Mouse (Mus musculus) ES-E14 (cell line): ENCODE data around the gene Ppcs. TPM values are rescaled to one million over a fixed set of nuclear protein-coding genes. Genes with fewer than 3 reads are reported as not detected.

Experiments used
- DNase-seq: peaks from one replicate; pipeline ENCODE4 v3.0.0-alpha.2; 2013; ENCODE audit warnings: low read depth, low spot score
- H3K27ac ChIP-seq: 2 replicates; pipeline ENCODE4 v1.5.1; 2012; ENCODE audit warnings: low read depth, mild to moderate bottlenecking, low read length, moderate library complexity, mixed read lengths; ENCODE audit not compliant: poor library complexity, insufficient read depth, severe bottlenecking
- H3K36me3 ChIP-seq: 2 replicates; pipeline ENCODE4 v1.6.1; 2012; ENCODE audit warnings: mild to moderate bottlenecking, low read length, moderate library complexity, mixed read lengths; ENCODE audit not compliant: control insufficient read depth, poor library complexity, insufficient read depth, severe bottlenecking
- H3K4me1 ChIP-seq, 2 experiments: fragments of 150-350 bp in 1 of 2; sonication (generic) in 1 of 2; 2 replicates each; pipeline ENCODE4 v1.6.1; 2012; ENCODE audit warnings: low read length in 2 of 2, mild to moderate bottlenecking in 1 of 2, mixed read lengths in 1 of 2; ENCODE audit not compliant: control insufficient read depth in 2 of 2, insufficient read depth in 2 of 2, poor library complexity in 1 of 2
- H3K4me3 ChIP-seq, 2 experiments: fragments of 150-350 bp in 1 of 2; sonication (generic) in 1 of 2; 2 replicates each; pipeline ENCODE4 v1.5.1; 2012; ENCODE audit warnings: low read length in 2 of 2, low read depth in 1 of 2, mild to moderate bottlenecking in 1 of 2, mixed read lengths in 1 of 2; ENCODE audit not compliant: insufficient read depth in 1 of 2, poor library complexity in 1 of 2, severe bottlenecking in 1 of 2
- H3K9ac ChIP-seq: 2 replicates; pipeline ENCODE4 v1.6.1; 2012; ENCODE audit warnings: low read depth, mild to moderate bottlenecking, low read length, mixed read lengths; ENCODE audit not compliant: poor library complexity, insufficient read depth, severe bottlenecking
- H3K9me3 ChIP-seq: fragments of 150-350 bp; sonication (generic); 2 replicates; pipeline ENCODE4 v1.6.1; 2012; ENCODE audit warnings: low read depth, mild to moderate bottlenecking, low read length; ENCODE audit not compliant: control insufficient read depth, insufficient read depth
- CHD2 ChIP-seq: IDR thresholded peaks from 2 replicates; pipeline ENCODE4 v1.6.1; 2014; ENCODE audit warnings: mild to moderate bottlenecking, low read depth, low read length, inconsistent platforms
- HCFC1 ChIP-seq: IDR thresholded peaks from 2 replicates; pipeline ENCODE4 v1.6.1; 2012; ENCODE audit warnings: low read length, inconsistent platforms, borderline replicate concordance; ENCODE audit not compliant: insufficient read depth
- MAFK ChIP-seq: IDR thresholded peaks from 2 replicates; pipeline ENCODE4 v1.6.1; 2014; ENCODE audit warnings: mild to moderate bottlenecking, low read depth, low read length, inconsistent platforms; ENCODE audit not compliant: insufficient read depth
- ZC3H11A ChIP-seq: IDR thresholded peaks from 2 replicates; pipeline ENCODE4 v1.6.1; 2012; ENCODE audit warnings: low read depth, mild to moderate bottlenecking, inconsistent platforms, low read length, borderline replicate concordance
- ZNF384 ChIP-seq: IDR thresholded peaks from 2 replicates; pipeline ENCODE4 v1.6.1; 2012; ENCODE audit warnings: low read depth, low read length, inconsistent platforms
- in situ Hi-C, 2 experiments: fragments of 600-800 bp; cut with MboI; formaldehyde crosslinking; loops; one replicate each; pipeline ENCODE4 v1.15.1; 2025; ENCODE audit warnings: low sequenced_read_pairs in 2 of 2, inconsistent platforms in 1 of 2; ENCODE audit not compliant: unreplicated experiment in 2 of 2
- total RNA-seq: library from RNA; depleted of rRNA; stranded (reverse); fragments of 300-350 nt; gene quantifications from 2 replicates; pipeline ENCODE4 v1.2.3, GENCODE M21; 2012

The Ppcs gene
- total RNA-seq, 1 experiment, result 30.4 TPM

DNA sequence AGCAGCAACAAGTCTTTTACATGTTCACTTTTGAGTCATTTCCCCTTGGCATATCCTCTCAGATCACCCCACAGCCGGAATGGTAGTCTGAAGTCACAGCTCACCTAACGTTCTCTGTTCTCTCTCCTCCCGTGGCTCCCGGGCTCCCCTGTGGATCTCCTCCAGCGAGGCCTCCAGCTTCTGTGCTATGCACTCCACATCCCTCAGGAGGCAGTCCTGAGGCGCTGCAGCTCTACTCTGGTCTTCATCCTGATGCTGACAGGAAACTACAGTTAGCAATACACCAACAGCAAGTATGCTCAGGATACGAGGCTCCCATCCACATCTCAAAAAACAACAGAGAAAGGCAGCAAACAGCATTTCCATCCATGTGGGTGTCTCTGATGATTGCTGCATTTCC, 21.3 kb downstream of the Ppcs start:
- H3K36me3 ChIP-seq, result no peaks in the 10 kb centered on the region
- no peak overlapping the region for H3K4me3 ChIP-seq
- H3K9me3 ChIP-seq, result no peaks in the 10 kb centered on the region
- in situ Hi-C loops, result no loop called here
- H3K4me1 ChIP-seq, result 0 out of 4 replicates have a peak, but pooled peaks cover 0 to 2% of the 10 kb centered on the region in 2 experiments
- H3K27ac ChIP-seq, result no peak overlapping the region
- no peak overlapping the region for H3K9ac ChIP-seq
- TF ChIP-seq ZC3H11A, result no peak
- TF ChIP-seq HCFC1, result no peak
- no peak for TF ChIP-seq MAFK
- no peak for TF ChIP-seq ZNF384
- TF ChIP-seq CHD2, result no peak
- peak; percentile 21 for DNase-seq

DNA sequence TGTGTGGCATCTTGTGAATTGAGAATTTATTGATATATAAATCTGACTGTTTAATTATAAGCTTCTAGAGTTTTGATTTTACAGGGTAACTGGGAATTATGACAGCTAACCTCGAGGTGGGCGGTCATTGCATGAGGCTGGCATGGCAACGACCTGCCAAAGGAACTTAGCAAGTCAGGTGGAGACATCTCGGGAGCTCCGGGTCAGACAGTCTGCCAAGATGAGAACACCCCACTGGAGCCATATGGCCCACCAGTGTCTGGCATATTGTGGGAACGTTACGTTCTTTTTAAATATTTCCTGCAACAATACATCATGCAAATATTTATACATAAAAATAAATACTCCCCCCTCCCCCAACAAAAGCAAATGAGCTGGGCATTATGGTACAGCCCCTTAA, 23.5 kb downstream of the Ppcs start:
- H3K9ac ChIP-seq, result no peak overlapping the region
- no peak overlapping the region for H3K4me3 ChIP-seq
- DNase-seq, result no peak
- no peak overlapping the region for H3K27ac ChIP-seq
- 0 out of 4 replicates have a peak, but pooled peaks cover 0 to 2% of the 10 kb centered on the region in 2 experiments for H3K4me1 ChIP-seq
- in situ Hi-C loops, result no loop called here
- no peaks in the 10 kb centered on the region for H3K36me3 ChIP-seq
- H3K9me3 ChIP-seq, result no peaks in the 10 kb centered on the region
- no peak for TF ChIP-seq ZNF384
- no peak for TF ChIP-seq HCFC1
- TF ChIP-seq ZC3H11A, result no peak
- TF ChIP-seq CHD2, result no peak
- TF ChIP-seq MAFK, result no peak

DNA sequence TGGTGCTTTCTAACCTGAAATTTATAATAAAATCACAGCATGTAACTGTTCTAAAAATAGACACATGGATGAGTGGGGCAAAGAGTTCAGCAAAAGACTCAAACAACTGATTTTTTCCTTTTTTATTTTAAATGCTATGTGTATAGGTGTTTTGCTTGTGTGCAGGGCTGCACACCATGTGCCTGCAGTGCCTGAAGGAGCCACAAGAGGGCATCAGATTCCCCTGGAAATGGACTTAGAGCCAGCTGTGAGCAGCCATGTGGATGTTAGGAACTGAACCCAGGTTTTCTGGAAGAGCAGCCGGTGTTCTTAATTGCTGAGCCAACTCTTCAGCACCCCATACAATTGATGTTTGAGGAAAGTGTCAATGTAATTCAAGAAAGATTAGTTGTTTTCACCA, 31.9 kb downstream of the Ppcs start:
- peak; percentile 85 for TF ChIP-seq ZC3H11A
- TF ChIP-seq CHD2, result no peak
- peak; percentile 64 for DNase-seq

DNA sequence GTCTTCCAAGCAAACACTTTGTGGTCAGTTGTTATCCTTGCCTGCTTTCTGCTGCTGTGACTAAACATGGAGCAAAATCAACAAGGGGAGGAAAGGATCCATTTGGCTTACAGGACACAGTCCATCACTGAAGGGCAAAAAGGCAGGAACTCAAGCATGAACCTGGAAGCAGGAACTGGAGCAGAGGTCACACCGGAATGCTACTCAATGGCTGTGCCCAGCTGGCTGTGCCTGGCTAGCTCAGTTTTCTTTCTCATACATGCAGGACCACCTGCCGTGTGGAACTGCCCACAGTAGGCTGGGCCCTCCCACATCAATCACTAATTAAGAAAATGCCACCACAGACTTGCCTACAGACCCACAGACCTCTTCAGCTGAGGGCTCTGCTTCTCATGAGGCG, 33.0 kb downstream of the Ppcs start:
- TF ChIP-seq ZNF384, result no peak
- no peak for TF ChIP-seq CHD2
- no peak for TF ChIP-seq HCFC1
- no peak for TF ChIP-seq MAFK
- TF ChIP-seq ZC3H11A, result no peak
- Histone ChIP-seq H3K27ac (no peak overlapping the region), H3K4me1 (no peaks in the 10 kb centered on the region), H3K36me3 (no peaks in the 10 kb centered on the region), H3K9ac (no peak overlapping the region), H3K9me3 (no peaks in the 10 kb centered on the region), H3K4me3 (no peak overlapping the region)
- in situ Hi-C loops, result no loop called here
- no peak for DNase-seq

More for the DNA sequence above, 31.9 kb downstream of the Ppcs start:
- Histone ChIP-seq H3K36me3 (no peaks in the 10 kb centered on the region), H3K27ac (no peak overlapping the region), H3K4me1 (no peaks in the 10 kb centered on the region), H3K9ac (no peak overlapping the region), H3K9me3 (no peaks in the 10 kb centered on the region), H3K4me3 (no peak overlapping the region)
- in situ Hi-C loops, result no loop called here

DNA sequence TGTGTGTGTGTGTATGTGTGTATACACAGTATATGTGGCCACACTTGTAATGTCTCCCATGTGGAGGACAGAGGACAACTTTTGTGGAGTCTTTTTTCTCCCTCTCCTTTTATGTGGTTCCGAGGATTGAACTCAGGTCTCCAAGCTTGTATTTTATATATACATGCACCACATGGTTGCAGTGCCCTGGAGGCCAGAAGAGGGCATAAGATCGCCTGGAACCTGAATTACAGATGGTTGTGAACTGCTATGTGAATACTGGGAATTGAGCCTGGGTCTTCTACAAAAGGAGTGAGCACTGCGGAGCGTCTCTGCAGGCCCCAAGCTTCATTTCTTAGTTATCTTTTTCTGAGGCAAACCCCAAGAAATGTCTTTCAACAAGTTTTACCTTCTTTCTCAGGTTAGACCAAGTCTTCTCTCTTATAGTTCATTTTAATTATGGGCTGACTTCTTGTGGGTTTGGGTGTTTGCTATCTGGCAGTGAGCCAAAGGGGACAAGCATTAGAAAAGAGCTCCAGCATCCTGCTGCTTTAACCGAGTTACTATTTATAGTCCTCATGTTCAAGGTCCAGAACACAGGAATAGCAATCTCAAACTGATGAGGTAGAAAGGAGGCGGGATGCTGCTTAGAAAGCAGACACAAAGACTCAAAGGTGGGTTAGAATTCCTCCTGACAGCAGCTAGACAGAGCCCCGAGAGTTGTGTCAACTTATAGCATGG, 40.6 kb downstream of the Ppcs start:
- no peak for TF ChIP-seq CHD2
- TF ChIP-seq HCFC1, result no peak
- no peak for TF ChIP-seq MAFK
- TF ChIP-seq ZNF384, result no peak
- no peak for TF ChIP-seq ZC3H11A
- Histone ChIP-seq H3K27ac (no peak overlapping the region), H3K9ac (no peak overlapping the region), H3K4me3 (no peak overlapping the region), H3K4me1 (peaks cover 0 to 2% of the 10 kb centered on the region in 2 experiments; a peak in 1 of 4 replicates), H3K9me3 (no peaks in the 10 kb centered on the region), H3K36me3 (no peaks in the 10 kb centered on the region)
- DNase-seq, result no peak
- in situ Hi-C loops, result no loop called here
